Mouse (Mus musculus): ENCODE measurements around the gene Cyp2t4. TPM values are rescaled to one million over a fixed set of nuclear protein-coding genes. Genes with fewer than 3 reads are reported as not detected.

Cyp2t4 gene
- polyA plus RNA-seq, 1 experiment from 2014 or later: 0.09 TPM

- H3K27ac ChIP-seq (replicated peaks; ENCODE audit: low read depth, low read length): no peak overlapping the region
- no peaks in the 10 kb centered on the region for H3K9me3 ChIP-seq (ENCODE audit: control insufficient read depth, low read length)
- no peak overlapping the region for H3K9ac ChIP-seq (ENCODE audit: low read length)
- no peaks in the 10 kb centered on the region for H3K27me3 ChIP-seq (ENCODE audit: control insufficient read depth, insufficient read depth, low read length)
- no peak overlapping the region for H3K4me3 ChIP-seq (ENCODE audit: low read depth, low read length)
- H3K4me1 ChIP-seq (ENCODE audit: control insufficient read depth, insufficient read depth, low read length): peaks cover 15% of the 10 kb centered on the region
- DNase-seq (ENCODE audit: low spot score) (no peak), ATAC-seq (ENCODE audit: insufficient number of reproducible peaks, low FRiP score, low TSS enrichment, low read depth) (no peak)
- no peak overlapping the region for H3K4me2 ChIP-seq (ENCODE audit: low read depth, severe bottlenecking)
- peaks cover 45% of the 10 kb centered on the region for H3K36me3 ChIP-seq (ENCODE audit: control insufficient read depth, insufficient read depth, low read length)
- 83% methylated on average over 4 of the region's 4 CpGs for WGBS
Observed at GRCm38 (mm10) chr7:27193731-27194130, 40.2 kb downstream of the Cyp2t4 start.

GRCm38 (mm10) chr7:27195681-27196611, 42.4 kb downstream of the Cyp2t4 start, which contains the start of the genes BC024978 and Snrpa:
TSS of gene BC024978 (plus strand) at chr7:27195781.
TSS of gene Snrpa (minus strand) at chr7:27196271.
- Histone ChIP-seq H3K4me2 (ENCODE audit: low read depth, severe bottlenecking) (peak within 1 kb of the TSS; percentile 89), H3K9ac (ENCODE audit: low read length) (peak within 1 kb of the TSS; percentile 94), H3K27ac (replicated peaks; ENCODE audit: low read depth, low read length) (peak within 1 kb of the TSS; percentile 96), H3K9me3 (ENCODE audit: control insufficient read depth, low read length) (no peaks in the 10 kb centered on the region), H3K27me3 (ENCODE audit: control insufficient read depth, insufficient read depth, low read length) (no peaks in the 10 kb centered on the region), H3K4me1 (ENCODE audit: control insufficient read depth, insufficient read depth, low read length) (peaks cover 15% of the 10 kb centered on the region), H3K36me3 (ENCODE audit: control insufficient read depth, insufficient read depth, low read length) (peaks cover 24% of the 10 kb centered on the region), H3K4me3 (ENCODE audit: low read depth, low read length) (peak within 1 kb of the TSS; percentile 83)
- WGBS: under 1% methylated on average over 64 of the region's 64 CpGs
- DNase-seq (ENCODE audit: low spot score): peak; percentile 95
- ATAC-seq (ENCODE audit: insufficient number of reproducible peaks, low FRiP score, low TSS enrichment, low read depth): peak; percentile 98

- Histone ChIP-seq H3K4me1 (ENCODE audit: control insufficient read depth, insufficient read depth, low read length) (peaks cover 15% of the 10 kb centered on the region), H3K9me3 (ENCODE audit: control insufficient read depth, low read length) (no peaks in the 10 kb centered on the region), H3K4me3 (ENCODE audit: low read depth, low read length) (no peak overlapping the region), H3K27ac (replicated peaks; ENCODE audit: low read depth, low read length) (no peak overlapping the region), H3K4me2 (ENCODE audit: low read depth, severe bottlenecking) (no peak overlapping the region), H3K9ac (ENCODE audit: low read length) (no peak overlapping the region), H3K36me3 (ENCODE audit: control insufficient read depth, insufficient read depth, low read length) (peaks cover 14% of the 10 kb centered on the region), H3K27me3 (ENCODE audit: control insufficient read depth, insufficient read depth, low read length) (no peaks in the 10 kb centered on the region)
- ATAC-seq (ENCODE audit: insufficient number of reproducible peaks, low FRiP score, low TSS enrichment, low read depth): no peak
- DNase-seq (ENCODE audit: low spot score): no peak
- 92% methylated on average over 3 of the region's 3 CpGs for WGBS
Observed at GRCm38 (mm10) chr7:27197136-27197535, 43.6 kb downstream of the Cyp2t4 start.

GRCm38 (mm10) chr7:27197634-27198033, 44.1 kb downstream of the Cyp2t4 start:
- no peaks in the 10 kb centered on the region for H3K27me3 ChIP-seq (ENCODE audit: control insufficient read depth, insufficient read depth, low read length)
- peaks cover 10% of the 10 kb centered on the region; the same call in 1 of the 2 replicates for H3K36me3 ChIP-seq (ENCODE audit: control insufficient read depth, insufficient read depth, low read length)
- no peak overlapping the region for H3K27ac ChIP-seq (replicated peaks; ENCODE audit: low read depth, low read length)
- ATAC-seq (ENCODE audit: insufficient number of reproducible peaks, low FRiP score, low TSS enrichment, low read depth) (no peak), DNase-seq (ENCODE audit: low spot score) (no peak)
- H3K4me2 ChIP-seq (ENCODE audit: low read depth, severe bottlenecking): no peak overlapping the region
- WGBS: 91% methylated on average over 8 of the region's 8 CpGs
- no peak overlapping the region for H3K9ac ChIP-seq (ENCODE audit: low read length)
- peaks cover 15% of the 10 kb centered on the region for H3K4me1 ChIP-seq (ENCODE audit: control insufficient read depth, insufficient read depth, low read length)
- no peaks in the 10 kb centered on the region for H3K9me3 ChIP-seq (ENCODE audit: control insufficient read depth, low read length)
- no peak overlapping the region for H3K4me3 ChIP-seq (ENCODE audit: low read depth, low read length)

- DNase-seq (ENCODE audit: low spot score) (no peak), ATAC-seq (ENCODE audit: insufficient number of reproducible peaks, low FRiP score, low TSS enrichment, low read depth) (no peak)
- Histone ChIP-seq H3K9me3 (ENCODE audit: control insufficient read depth, low read length) (no peaks in the 10 kb centered on the region), H3K4me3 (ENCODE audit: low read depth, low read length) (no peak overlapping the region), H3K9ac (ENCODE audit: low read length) (no peak overlapping the region), H3K27ac (replicated peaks; ENCODE audit: low read depth, low read length) (no peak overlapping the region), H3K27me3 (ENCODE audit: control insufficient read depth, insufficient read depth, low read length) (no peaks in the 10 kb centered on the region), H3K4me2 (ENCODE audit: low read depth, severe bottlenecking) (no peak overlapping the region), H3K4me1 (ENCODE audit: control insufficient read depth, insufficient read depth, low read length) (peaks cover 15% of the 10 kb centered on the region), H3K36me3 (ENCODE audit: control insufficient read depth, insufficient read depth, low read length) (peaks cover 8% of the 10 kb centered on the region)
Observed at GRCm38 (mm10) chr7:27198355-27198754, 44.8 kb downstream of the Cyp2t4 start.

- Histone ChIP-seq H3K9me3 (ENCODE audit: control insufficient read depth, low read length) (no peaks in the 10 kb centered on the region), H3K27me3 (ENCODE audit: control insufficient read depth, insufficient read depth, low read length) (no peaks in the 10 kb centered on the region), H3K36me3 (ENCODE audit: control insufficient read depth, insufficient read depth, low read length) (peaks cover 9% of the 10 kb centered on the region), H3K9ac (ENCODE audit: low read length) (no peak overlapping the region), H3K4me1 (ENCODE audit: control insufficient read depth, insufficient read depth, low read length) (peaks cover 13% of the 10 kb centered on the region), H3K27ac (replicated peaks; ENCODE audit: low read depth, low read length) (no peak overlapping the region), H3K4me3 (ENCODE audit: low read depth, low read length) (no peak overlapping the region), H3K4me2 (ENCODE audit: low read depth, severe bottlenecking) (no peak overlapping the region)
- DNase-seq (ENCODE audit: low spot score) (no peak), ATAC-seq (ENCODE audit: insufficient number of reproducible peaks, low FRiP score, low TSS enrichment, low read depth) (no peak)
- 93% methylated on average over 8 of the region's 8 CpGs for WGBS
Observed at GRCm38 (mm10) chr7:27198779-27199178, 45.3 kb downstream of the Cyp2t4 start.

GRCm38 (mm10) chr7:27203730-27204449, 50.4 kb downstream of the Cyp2t4 start:
- Histone ChIP-seq H3K4me3 (ENCODE audit: low read depth, low read length) (no peak overlapping the region), H3K4me2 (ENCODE audit: low read depth, severe bottlenecking) (no peak overlapping the region), H3K36me3 (ENCODE audit: control insufficient read depth, insufficient read depth, low read length) (peaks cover 7% of the 10 kb centered on the region), H3K9me3 (ENCODE audit: control insufficient read depth, low read length) (no peaks in the 10 kb centered on the region), H3K27ac (replicated peaks; ENCODE audit: low read depth, low read length) (no peak overlapping the region), H3K9ac (ENCODE audit: low read length) (no peak overlapping the region), H3K27me3 (ENCODE audit: control insufficient read depth, insufficient read depth, low read length) (no peaks in the 10 kb centered on the region), H3K4me1 (ENCODE audit: control insufficient read depth, insufficient read depth, low read length) (no peaks in the 10 kb centered on the region)
- WGBS: 95% methylated on average over 8 of the region's 8 CpGs
- DNase-seq (ENCODE audit: low spot score): no peak
- no peak for ATAC-seq (ENCODE audit: insufficient number of reproducible peaks, low FRiP score, low TSS enrichment, low read depth)
